Mouse (Mus musculus) heart, embryonic 12.5 days (tissue): ENCODE measurements at regions not wholly inside any gene's neighbourhood (a gene's known extent, or its start where the extent isn't known, plus 50 kb on each side); places are given as distances from the start of the nearest gene placed in this dataset.

Source experiments
- ATAC-seq: fragments of 200-750 bp; cut with Nextera tagmentation; 2 replicates; pipeline ENCODE4 v1.8.0; 2017; ENCODE audit warnings: moderate TSS enrichment, moderate library complexity; ENCODE audit not compliant: insufficient number of reproducible peaks, low FRiP score
- H3K27ac ChIP-seq: fragments of 300-500 bp; sonication (generic); 2 replicates; pipeline ENCODE4 v1.5.1; 2016; ENCODE audit warnings: mild to moderate bottlenecking, moderate library complexity; ENCODE audit not compliant: poor library complexity, severe bottlenecking
- H3K27me3 ChIP-seq: fragments of 300-500 bp; sonication (generic); replicated peaks from 2 replicates; pipeline ENCODE4 v1.6.1; 2016; ENCODE audit warnings: mild to moderate bottlenecking, moderate library complexity
- H3K36me3 ChIP-seq: fragments of 300-500 bp; sonication (generic); 2 replicates; pipeline ENCODE4 v1.6.1; 2016; ENCODE audit warnings: mild to moderate bottlenecking, moderate library complexity
- H3K4me1 ChIP-seq: fragments of 300-500 bp; sonication (generic); replicated peaks from 2 replicates; pipeline ENCODE4 v1.6.1; 2016; ENCODE audit warnings: mild to moderate bottlenecking
- H3K4me2 ChIP-seq: fragments of 300-500 bp; sonication (generic); 2 replicates; pipeline ENCODE4 v1.6.1; 2016; ENCODE audit warnings: mild to moderate bottlenecking, moderate library complexity
- H3K4me3 ChIP-seq: fragments of 300-500 bp; sonication (generic); 2 replicates; pipeline ENCODE4 v1.5.1; 2016; ENCODE audit warnings: mild to moderate bottlenecking
- H3K9ac ChIP-seq: fragments of 300-500 bp; sonication (generic); 2 replicates; pipeline ENCODE4 v1.6.1; 2016; ENCODE audit warnings: mild to moderate bottlenecking, moderate library complexity
- H3K9me3 ChIP-seq: fragments of 300-500 bp; sonication (generic); replicated peaks from 2 replicates; pipeline ENCODE4 v1.6.1; 2016; ENCODE audit warnings: mild to moderate bottlenecking, moderate library complexity
- WGBS: fragments of 180-500 bp; shearing (Covaris S2); methylation state at CpG from one replicate; pipeline ENCODE4 v1.1.7; 2016; 5-methylcytosine and 5-hydroxymethylcytosine counted together

- no peak for ATAC-seq
- H3K27me3 ChIP-seq, result no peaks in the 10 kb centered on the region
- no peak overlapping the region for H3K4me3 ChIP-seq
- no peaks in the 10 kb centered on the region for H3K4me1 ChIP-seq
- no peak overlapping the region for H3K27ac ChIP-seq
- H3K9ac ChIP-seq, result no peak overlapping the region
- H3K4me2 ChIP-seq, result no peak overlapping the region
- H3K36me3 ChIP-seq, result no peaks in the 10 kb centered on the region
- 0 out of 2 replicates have a peak, but pooled peaks cover 4% of the 10 kb centered on the region for H3K9me3 ChIP-seq
- WGBS, result 58% methylated on average over 6 of the region's 6 CpGs
Observed at GRCm38 (mm10) chr7:71546606-71547213, 195.4 kb upstream of the Gm10295 start.

GRCm38 (mm10) chr7:71541467-71541866, 190.2 kb upstream of the Gm10295 start:
- Histone ChIP-seq H3K9me3 (no peaks in the 10 kb centered on the region), H3K27ac (no peak overlapping the region), H3K4me3 (no peak overlapping the region), H3K27me3 (no peaks in the 10 kb centered on the region), H3K9ac (no peak overlapping the region), H3K36me3 (no peaks in the 10 kb centered on the region), H3K4me1 (no peaks in the 10 kb centered on the region), H3K4me2 (no peak overlapping the region)
- no peak for ATAC-seq
- 61% methylated on average over 2 of the region's 2 CpGs for WGBS

DNA sequence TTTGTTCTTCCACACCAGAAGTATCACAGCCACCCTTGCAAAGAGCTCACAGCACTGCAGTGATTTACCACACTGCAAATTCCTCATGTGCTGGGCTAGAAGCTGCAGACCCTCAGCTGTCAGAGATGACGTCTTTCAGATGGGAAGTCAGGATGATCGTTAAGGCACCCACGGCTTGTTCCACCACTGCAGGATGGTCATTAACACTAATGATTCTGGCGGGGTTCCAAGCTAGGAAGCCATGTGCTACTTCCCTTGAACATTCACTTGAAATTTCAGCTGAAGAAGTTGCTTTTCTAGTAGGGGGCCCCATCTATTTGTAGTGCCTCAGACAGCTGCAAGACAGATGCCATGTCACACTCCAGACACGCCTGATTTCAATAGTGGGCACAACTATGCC, 181.8 kb upstream of the Gm10295 start:
- no peaks in the 10 kb centered on the region for H3K36me3 ChIP-seq
- H3K9me3 ChIP-seq, result no peaks in the 10 kb centered on the region
- no peak for ATAC-seq
- H3K4me3 ChIP-seq, result no peak overlapping the region
- H3K4me2 ChIP-seq, result no peak overlapping the region
- no peak overlapping the region for H3K9ac ChIP-seq
- no peak overlapping the region for H3K27ac ChIP-seq
- WGBS, result 20% methylated on average over 5 of the region's 5 CpGs
- peaks cover 16% of the 10 kb centered on the region for H3K4me1 ChIP-seq
- H3K27me3 ChIP-seq, result no peaks in the 10 kb centered on the region

DNA sequence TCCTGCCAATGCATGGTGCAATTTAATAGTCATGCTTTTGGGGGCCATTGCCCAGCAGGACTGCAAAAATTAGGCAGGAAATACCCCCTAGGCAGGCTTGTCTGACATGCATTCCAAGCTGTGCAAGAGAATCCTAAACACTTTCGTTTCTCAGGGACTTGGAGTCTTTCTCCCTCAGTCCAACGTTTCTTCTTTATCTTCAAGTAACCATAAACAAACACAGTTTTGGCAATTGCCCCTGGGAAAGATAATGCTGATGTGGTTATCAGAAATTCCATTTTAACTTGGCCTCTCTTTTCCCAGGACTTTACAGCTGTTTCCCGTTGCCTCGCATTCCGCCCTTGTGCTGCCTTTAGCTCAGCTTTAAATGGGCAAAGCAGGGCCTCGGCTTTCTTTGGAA, 180.2 kb upstream of the Gm10295 start:
- no peaks in the 10 kb centered on the region for H3K27me3 ChIP-seq
- no peaks in the 10 kb centered on the region for H3K36me3 ChIP-seq
- H3K9ac ChIP-seq, result no peak overlapping the region
- ATAC-seq, result 0 out of 2 replicates have a peak, but pooled peaks have one; percentile 33
- 8% methylated on average over 6 of the region's 6 CpGs for WGBS
- 0 out of 2 replicates have a peak overlapping the region, but pooled peaks have one; percentile 15 for H3K4me3 ChIP-seq
- H3K4me1 ChIP-seq, result peaks cover 16% of the 10 kb centered on the region
- 0 out of 2 replicates have a peak overlapping the region, but pooled peaks have one; percentile 43 for H3K27ac ChIP-seq
- H3K9me3 ChIP-seq, result no peaks in the 10 kb centered on the region
- peak overlapping the region; percentile 49 for H3K4me2 ChIP-seq

DNA sequence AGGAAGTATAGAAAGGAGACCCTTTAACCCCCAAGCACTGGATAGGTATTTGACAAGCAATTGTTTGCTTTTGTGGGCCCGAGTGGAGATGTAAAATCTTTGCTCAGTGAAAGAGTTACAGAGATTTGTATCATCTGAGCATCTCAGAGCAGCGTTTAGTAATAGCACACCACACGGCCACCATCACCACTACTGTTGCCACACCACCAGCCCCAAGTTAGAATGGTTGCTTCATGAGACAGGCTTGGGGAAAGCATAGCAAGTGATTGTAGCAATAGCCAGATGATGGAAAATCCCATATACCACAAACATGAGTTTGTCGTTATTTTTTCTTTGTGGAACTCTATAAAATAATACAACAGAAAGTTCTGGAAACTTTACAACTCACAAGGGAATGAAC, 179.6 kb upstream of the Gm10295 start:
- no peak for ATAC-seq
- Histone ChIP-seq H3K4me1 (peaks cover 16% of the 10 kb centered on the region), H3K4me2 (no peak overlapping the region), H3K9ac (no peak overlapping the region), H3K27ac (peak overlapping the region; percentile 44), H3K36me3 (no peaks in the 10 kb centered on the region), H3K4me3 (no peak overlapping the region), H3K9me3 (no peaks in the 10 kb centered on the region), H3K27me3 (no peaks in the 10 kb centered on the region)
- WGBS, result 78% methylated on average over 4 of the region's 4 CpGs

- H3K27me3 ChIP-seq, result no peaks in the 10 kb centered on the region
- H3K4me1 ChIP-seq, result 0 out of 2 replicates have a peak, but pooled peaks cover 3% of the 10 kb centered on the region
- no peak overlapping the region for H3K9ac ChIP-seq
- ATAC-seq, result no peak
- H3K4me2 ChIP-seq, result no peak overlapping the region
- H3K27ac ChIP-seq, result no peak overlapping the region
- H3K4me3 ChIP-seq, result no peak overlapping the region
- 73% methylated on average over 2 of the region's 2 CpGs for WGBS
- H3K9me3 ChIP-seq, result no peaks in the 10 kb centered on the region
- no peaks in the 10 kb centered on the region for H3K36me3 ChIP-seq
Observed at GRCm38 (mm10) chr7:71526152-71526551, 174.9 kb upstream of the Gm10295 start.

DNA sequence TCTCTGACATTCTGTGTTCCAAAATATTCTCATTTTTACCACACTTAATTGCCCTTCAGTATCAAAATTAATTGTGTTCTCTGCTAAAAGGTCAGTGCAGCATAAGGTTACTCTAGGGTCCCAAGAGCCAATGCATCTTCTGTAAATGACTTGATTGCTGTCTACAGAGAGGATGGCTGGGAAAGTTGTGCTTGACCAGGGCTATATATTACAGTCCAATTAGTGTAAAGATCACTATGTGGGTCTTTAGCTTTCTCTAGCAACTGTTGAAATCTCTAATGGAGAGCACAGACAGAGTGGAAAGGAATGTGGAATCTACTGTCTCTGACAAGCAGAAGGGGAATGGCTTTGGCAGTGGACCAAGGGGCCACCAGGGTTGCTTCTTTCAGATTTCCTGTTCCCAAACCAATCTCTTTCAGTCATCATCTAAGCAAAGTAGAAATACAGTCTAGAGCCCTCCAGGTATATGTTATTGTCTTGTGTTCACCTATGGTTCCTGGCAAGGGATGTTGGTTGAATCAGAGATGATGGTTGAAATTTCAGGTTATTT, 173.4 kb upstream of the Gm10295 start:
- no peaks in the 10 kb centered on the region for H3K9me3 ChIP-seq
- no peak overlapping the region for H3K27ac ChIP-seq
- no peak overlapping the region for H3K4me2 ChIP-seq
- H3K27me3 ChIP-seq, result no peaks in the 10 kb centered on the region
- H3K4me1 ChIP-seq, result 0 out of 2 replicates have a peak, but pooled peaks cover 3% of the 10 kb centered on the region
- H3K4me3 ChIP-seq, result no peak overlapping the region
- no peak for ATAC-seq
- H3K36me3 ChIP-seq, result no peaks in the 10 kb centered on the region
- H3K9ac ChIP-seq, result no peak overlapping the region

DNA sequence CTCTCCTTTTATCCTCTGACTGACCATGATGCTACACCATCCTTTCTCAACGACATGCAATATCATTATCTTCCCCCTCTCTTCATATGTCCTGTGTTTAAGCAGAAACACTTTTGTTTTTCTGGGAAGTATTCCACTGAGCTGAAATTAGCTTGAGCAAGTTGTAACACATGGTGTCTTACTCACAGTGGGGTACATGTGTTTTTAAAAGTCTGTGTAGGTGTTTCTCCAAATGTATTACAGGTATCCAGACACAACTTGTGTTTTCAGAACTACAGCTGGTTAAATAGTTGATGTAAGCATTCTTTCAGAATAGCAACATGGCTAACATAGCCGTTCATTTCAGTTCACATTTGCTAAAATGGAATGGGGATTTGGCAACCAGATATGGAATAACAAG, 172.8 kb upstream of the Gm10295 start:
- H3K4me1 ChIP-seq, result 0 out of 2 replicates have a peak, but pooled peaks cover 3% of the 10 kb centered on the region
- no peak overlapping the region for H3K4me2 ChIP-seq
- 72% methylated on average over 2 of the region's 2 CpGs for WGBS
- H3K4me3 ChIP-seq, result no peak overlapping the region
- no peak for ATAC-seq
- no peaks in the 10 kb centered on the region for H3K36me3 ChIP-seq
- no peaks in the 10 kb centered on the region for H3K27me3 ChIP-seq
- H3K27ac ChIP-seq, result no peak overlapping the region
- no peak overlapping the region for H3K9ac ChIP-seq
- no peaks in the 10 kb centered on the region for H3K9me3 ChIP-seq

- H3K9ac ChIP-seq, result no peak overlapping the region
- H3K4me1 ChIP-seq, result no peaks in the 10 kb centered on the region
- no peak overlapping the region for H3K27ac ChIP-seq
- H3K36me3 ChIP-seq, result no peaks in the 10 kb centered on the region
- no peaks in the 10 kb centered on the region for H3K27me3 ChIP-seq
- ATAC-seq, result no peak
- H3K9me3 ChIP-seq, result no peaks in the 10 kb centered on the region
- whole genome bisulfite sequencing, result 70% methylated on average over 3 of the region's 3 CpGs
- H3K4me2 ChIP-seq, result no peak overlapping the region
- H3K4me3 ChIP-seq, result no peak overlapping the region
Observed at GRCm38 (mm10) chr7:71507379-71507778, 156.1 kb upstream of the Gm10295 start.

DNA sequence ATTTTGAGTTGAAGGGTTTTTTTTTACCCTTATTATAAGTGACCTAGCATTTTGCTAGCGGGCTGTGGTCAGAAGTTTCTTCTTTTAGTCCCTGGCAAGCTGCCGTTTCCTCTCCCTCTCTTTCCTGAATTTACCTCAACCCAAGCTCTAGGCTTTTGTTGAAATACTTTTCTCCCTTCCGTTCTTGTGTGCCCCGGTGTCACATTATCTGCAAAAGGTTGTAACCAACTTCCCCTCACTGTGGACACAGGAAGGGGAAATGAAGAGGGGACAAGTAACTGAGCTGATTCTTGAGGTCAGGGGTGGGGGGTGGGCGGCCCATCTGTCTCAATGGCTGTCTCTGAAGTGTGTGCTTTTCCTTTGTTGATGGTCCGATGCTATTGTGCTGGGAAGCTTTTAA, 149.4 kb upstream of the Gm10295 start:
- WGBS, result 53% methylated on average over 6 of the region's 6 CpGs
- H3K9me3 ChIP-seq, result no peaks in the 10 kb centered on the region
- peak; percentile 51 for ATAC-seq

DNA sequence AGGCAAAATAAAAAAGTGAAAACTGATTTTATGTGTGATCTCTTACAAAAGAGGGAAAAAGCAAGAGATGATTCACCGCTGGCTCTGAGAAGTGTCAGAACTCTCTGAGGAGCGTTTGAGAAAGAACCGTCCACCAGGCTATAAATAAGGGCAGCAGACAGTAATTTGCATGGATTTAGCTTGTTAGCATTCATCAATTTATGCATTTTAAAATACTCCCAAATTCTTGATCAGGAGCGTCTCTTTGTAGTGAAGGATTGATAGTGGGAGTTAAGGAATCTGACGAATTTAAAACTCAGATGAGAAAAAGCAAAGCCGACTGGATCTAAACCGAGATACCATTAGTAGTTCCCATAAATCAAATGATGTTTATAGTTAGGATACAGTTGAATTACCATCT, 146.8 kb upstream of the Gm10295 start:
- Histone ChIP-seq H3K9me3 (no peaks in the 10 kb centered on the region), H3K4me3 (no peak overlapping the region), H3K4me1 (no peaks in the 10 kb centered on the region), H3K4me2 (no peak overlapping the region), H3K27me3 (no peaks in the 10 kb centered on the region), H3K36me3 (no peaks in the 10 kb centered on the region), H3K9ac (no peak overlapping the region), H3K27ac (no peak overlapping the region)
- WGBS, result 64% methylated on average over 7 of the region's 7 CpGs
- no peak for ATAC-seq

More for the DNA sequence above, 149.4 kb upstream of the Gm10295 start:
- H3K4me2 ChIP-seq, result no peak overlapping the region
- H3K36me3 ChIP-seq, result no peaks in the 10 kb centered on the region
- H3K4me1 ChIP-seq, result no peaks in the 10 kb centered on the region
- H3K9ac ChIP-seq, result no peak overlapping the region
- no peak overlapping the region for H3K27ac ChIP-seq
- H3K27me3 ChIP-seq, result no peaks in the 10 kb centered on the region
- H3K4me3 ChIP-seq, result no peak overlapping the region

- Histone ChIP-seq H3K36me3 (no peaks in the 10 kb centered on the region), H3K9me3 (no peaks in the 10 kb centered on the region), H3K4me1 (no peaks in the 10 kb centered on the region), H3K4me3 (no peak overlapping the region), H3K27me3 (no peaks in the 10 kb centered on the region), H3K27ac (no peak overlapping the region), H3K4me2 (no peak overlapping the region), H3K9ac (no peak overlapping the region)
- 63% methylated on average over 4 of the region's 4 CpGs for WGBS
- ATAC-seq, result no peak
Observed at GRCm38 (mm10) chr7:71491128-71491527, 139.8 kb upstream of the Gm10295 start.
